Mouse (Mus musculus) lung, postnatal 10 days (tissue): ENCODE results near the gene Hivep3.

Experiments
- DNase-seq: peaks from one replicate; pipeline ENCODE4 v3.0.0; 2021

Gene Hivep3

DNA sequence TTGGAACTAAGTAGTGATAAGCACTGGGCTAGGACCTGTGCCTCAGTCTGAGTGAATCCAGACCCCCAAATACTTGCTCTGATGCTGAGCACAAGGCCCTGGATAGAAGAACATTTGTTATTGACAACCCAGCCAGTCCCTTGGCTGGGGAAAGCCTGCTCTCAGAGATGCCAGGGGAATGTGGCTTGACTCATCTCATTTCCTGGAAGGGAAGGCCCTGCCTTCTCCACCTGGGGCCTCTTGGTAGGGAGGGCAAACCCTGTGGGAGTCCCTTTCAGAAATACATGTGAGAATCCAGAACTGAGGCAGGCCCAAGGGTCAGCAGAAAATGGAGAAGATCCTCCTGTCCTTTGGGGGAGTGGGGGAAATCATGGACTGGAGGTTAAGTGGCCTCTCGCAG, 294.1 kb downstream of the Hivep3 start:
- no peak for DNase-seq

GRCm38 (mm10) chr4:120029937-120030336, 296.4 kb downstream of the Hivep3 start:
- no peak for DNase-seq

DNA sequence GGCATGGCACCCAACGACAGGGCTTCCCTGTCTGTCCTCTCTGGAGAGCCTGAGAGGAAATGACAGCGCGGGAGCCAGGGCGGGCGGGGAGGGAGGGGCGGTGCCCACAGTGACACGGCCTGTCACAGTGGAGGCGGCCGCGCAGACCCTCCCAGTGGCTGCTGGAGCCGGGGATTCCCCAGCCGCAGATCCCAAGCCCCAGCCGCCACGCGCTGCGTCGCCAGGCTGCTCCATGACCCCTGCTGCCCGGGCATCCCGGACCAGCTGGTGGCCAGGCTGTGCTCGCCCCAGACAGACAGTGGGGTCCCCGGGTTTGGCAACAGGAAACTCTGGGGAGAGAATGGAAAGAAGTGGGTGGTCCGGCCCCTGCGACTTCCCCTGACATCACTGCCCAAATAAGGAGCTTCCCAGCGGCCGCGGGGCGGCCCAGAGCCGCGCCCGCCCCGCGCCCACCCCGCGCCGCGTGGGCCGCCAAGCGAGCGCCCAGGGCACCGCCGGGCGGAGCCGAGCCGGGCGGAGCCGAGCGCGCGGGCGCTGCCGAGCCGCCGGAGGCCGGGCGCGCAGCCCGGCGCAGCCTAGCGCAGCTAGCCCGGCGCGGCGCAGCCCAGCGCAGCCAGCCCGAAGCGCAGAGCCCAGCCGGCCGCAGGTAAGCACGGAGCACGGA, 298.9 kb downstream of the Hivep3 start:
- DNase-seq, result peak; percentile 79

DNA sequence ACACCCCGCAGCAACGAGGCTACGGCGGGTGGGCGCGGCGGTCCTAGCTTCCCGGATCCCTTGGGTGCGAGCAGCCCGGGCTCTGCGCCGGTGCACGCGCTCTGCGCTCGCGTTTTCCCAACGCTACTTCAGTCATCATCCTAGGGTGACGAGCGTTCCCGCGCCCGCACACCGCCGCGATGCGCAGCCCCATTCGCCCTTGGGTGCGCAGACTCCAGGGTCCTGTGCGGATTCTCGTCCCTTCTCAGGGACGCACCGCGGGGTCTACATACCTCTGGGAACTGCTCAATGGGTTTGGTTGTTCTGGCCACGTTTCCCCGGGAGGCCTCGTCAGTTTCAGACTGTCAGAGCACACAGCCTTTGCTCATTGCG, 299.4 kb downstream of the Hivep3 start:
- DNase-seq, result no peak

DNA sequence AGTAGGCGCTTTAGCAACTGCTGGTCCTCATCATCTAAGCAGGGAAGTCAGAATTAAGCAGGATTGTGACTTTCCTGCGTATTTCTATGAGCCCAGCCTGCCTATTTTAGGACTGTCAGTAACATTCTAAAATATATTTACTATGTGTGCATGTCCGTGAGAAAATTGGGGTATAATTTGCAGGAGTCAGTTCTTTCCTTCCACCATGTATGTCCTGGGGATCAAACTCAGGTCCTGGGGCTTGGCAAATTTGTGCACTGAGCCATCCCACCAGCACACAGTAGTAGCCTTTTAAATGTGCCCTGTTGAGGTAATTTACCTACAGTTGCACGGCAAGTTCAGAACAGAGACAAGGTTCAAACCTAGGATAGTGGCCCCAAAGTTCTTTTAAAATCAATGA, 302.7 kb downstream of the Hivep3 start:
- no peak for DNase-seq

DNA sequence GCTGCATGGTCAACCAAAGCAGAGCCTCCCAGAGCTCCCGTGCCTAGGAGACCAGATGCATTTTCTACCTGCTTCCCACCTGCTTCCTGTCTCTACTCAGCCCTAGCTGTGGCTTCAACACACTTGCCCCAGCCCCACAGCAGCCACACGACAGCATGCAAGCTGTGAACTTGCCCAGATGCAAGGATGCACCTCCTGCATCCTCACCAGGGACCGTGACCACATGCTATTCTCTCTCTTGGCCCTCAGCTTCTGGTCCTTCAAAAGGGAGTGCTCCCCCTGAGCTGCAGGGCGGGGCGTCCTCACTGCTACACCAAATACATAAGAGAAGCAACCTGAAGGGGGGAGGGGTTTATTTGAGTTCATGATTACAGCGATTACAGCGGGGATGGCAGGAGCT, 303.4 kb downstream of the Hivep3 start:
- no peak for DNase-seq

- DNase-seq, result no peak
Measured at GRCm38 (mm10) chr4:120041520-120041919, 307.9 kb downstream of the Hivep3 start.

GRCm38 (mm10) chr4:120042480-120042879, 308.9 kb downstream of the Hivep3 start:
- DNase-seq, result no peak

GRCm38 (mm10) chr4:120044612-120045011, 311.0 kb downstream of the Hivep3 start:
- DNase-seq, result no peak

- DNase-seq, result no peak
Measured at GRCm38 (mm10) chr4:120045131-120045537, 311.6 kb downstream of the Hivep3 start.

- no peak for DNase-seq
Measured at GRCm38 (mm10) chr4:120045871-120046270, 312.3 kb downstream of the Hivep3 start.

- no peak for DNase-seq
Measured at GRCm38 (mm10) chr4:120047060-120047459, 313.5 kb downstream of the Hivep3 start.

DNA sequence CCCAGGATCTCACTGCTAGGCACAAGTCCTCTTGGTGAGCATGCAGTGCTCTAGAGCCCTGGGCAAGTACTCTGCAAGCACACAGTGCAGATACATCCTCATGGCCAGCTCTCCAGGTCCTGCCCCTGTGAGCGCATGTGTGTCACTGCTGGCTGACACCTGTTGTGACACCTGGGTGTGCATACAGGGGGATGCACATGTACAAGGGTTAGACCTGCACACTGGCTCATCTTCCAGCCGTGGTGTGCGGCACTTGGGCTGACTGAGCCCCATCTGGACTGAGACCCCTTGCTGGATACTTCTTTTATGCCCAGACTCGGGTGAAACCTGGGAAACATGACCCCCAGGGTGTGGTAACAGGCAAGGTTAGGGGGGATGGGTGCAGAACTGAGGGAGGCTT, 314.7 kb downstream of the Hivep3 start:
- no peak for DNase-seq

- no peak for DNase-seq
Measured at GRCm38 (mm10) chr4:120049857-120050256, 316.3 kb downstream of the Hivep3 start.

- no peak for DNase-seq
Measured at GRCm38 (mm10) chr4:120052481-120052880, 318.9 kb downstream of the Hivep3 start.

DNA sequence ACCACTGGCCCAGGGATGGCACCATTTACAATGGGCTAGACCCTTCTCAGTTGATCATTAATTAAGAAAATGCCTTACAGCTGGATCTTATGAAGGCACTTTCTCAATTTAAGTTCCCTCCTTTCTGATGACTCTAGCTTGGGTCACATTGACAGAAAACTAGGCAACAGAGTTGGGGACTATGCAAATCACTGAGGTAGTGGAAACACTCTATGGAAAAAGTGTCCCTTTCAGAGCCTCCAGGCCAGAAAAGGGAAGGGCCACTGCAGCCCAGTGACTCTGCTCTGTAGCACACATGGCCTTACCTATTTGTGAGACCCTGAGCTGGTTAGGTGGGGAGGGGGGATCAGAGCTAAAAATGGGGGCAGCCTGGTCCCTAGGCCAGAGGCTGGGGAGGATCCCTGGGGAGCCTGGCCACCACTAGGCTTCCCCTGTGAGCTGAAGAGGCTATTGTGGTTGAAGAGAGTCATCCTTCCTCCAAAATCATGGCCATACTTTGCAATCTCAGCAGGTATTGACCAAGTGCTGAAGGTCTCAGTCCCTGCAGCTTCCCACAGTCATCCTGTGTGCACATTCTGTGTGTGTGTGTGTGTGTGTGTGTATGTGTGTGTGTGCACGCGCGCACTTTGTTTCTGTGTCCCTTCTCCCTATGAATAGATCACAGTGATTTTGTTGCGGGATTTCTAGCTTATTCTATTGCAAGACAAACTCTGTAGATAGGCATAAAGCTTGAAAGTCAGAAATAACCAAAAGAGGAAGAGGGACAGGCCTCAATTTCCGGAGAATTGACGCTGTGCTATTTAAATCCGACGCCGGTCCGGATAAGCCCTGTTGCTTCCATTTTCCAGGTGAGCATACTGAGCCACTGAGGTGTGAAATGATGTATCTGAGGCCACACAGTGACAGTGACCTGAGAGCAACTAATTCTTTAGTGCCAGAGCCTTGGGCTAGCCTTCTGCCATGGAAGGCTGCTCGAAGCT, 319.7 kb downstream of the Hivep3 start:
- DNase-seq, result no peak

- DNase-seq, result peak; percentile 29
Measured at GRCm38 (mm10) chr4:120054145-120054544, 320.6 kb downstream of the Hivep3 start.

DNA sequence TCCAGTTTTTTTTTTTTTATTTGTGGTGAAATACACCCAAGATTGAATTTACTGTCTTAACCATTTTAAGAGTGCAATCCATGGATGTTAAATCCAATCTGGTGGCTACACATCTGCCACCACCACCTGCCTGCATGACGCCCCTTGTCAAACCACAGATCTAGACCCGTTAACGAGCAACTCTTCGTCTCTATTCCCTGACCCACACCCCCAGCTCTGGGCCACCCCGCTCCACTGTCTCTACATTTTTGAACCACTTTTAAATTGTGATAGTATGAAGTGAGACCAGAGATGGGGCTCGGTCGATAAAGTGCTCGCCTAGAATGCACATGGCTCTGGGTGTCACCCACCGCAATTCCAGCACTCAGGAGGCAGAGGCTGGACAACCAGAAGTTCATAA, 322.9 kb downstream of the Hivep3 start:
- no peak for DNase-seq

DNA sequence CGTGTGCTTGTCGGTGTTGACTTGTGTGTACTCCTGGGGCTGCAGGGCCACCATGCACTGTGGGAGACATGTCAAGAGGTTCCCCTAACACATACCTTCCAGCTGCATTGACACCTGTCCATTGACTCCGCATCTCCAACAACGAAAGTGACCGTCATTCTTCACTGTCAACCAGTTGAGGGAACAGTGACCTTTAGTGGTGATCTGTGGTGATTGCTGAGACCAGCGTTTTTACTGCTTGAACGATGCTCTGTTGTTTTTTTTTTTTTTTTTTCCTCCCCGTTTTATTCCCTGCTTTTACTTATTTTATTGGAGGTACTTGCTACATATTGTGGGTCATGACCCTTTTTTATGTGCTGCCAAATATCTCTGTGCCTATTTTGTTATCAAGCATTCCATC, 323.9 kb downstream of the Hivep3 start:
- DNase-seq, result no peak

DNA sequence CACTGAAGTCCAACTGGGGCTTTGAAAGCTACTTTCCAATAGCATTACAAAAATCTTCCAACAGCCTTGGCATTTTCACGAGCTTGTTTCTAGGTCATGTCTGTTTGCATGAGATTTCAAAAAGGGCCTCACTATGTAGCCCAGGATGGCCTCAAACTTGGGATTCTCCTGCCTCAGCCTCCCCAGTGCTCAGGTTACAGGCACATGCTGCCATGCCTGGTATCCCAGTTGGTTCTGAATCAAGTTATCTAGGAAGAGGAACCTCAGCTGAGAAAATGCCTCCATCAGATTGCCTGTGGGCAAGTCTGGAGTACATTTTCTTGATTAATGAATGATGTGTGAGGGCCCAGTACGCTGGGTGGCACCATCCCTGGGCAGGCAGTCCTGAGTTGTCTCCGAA, 324.6 kb downstream of the Hivep3 start:
- no peak for DNase-seq

- DNase-seq, result peak; percentile 34
Measured at GRCm38 (mm10) chr4:120058794-120059193, 325.2 kb downstream of the Hivep3 start.

- DNase-seq, result no peak
Measured at GRCm38 (mm10) chr4:120061727-120062126, 328.1 kb downstream of the Hivep3 start.

DNA sequence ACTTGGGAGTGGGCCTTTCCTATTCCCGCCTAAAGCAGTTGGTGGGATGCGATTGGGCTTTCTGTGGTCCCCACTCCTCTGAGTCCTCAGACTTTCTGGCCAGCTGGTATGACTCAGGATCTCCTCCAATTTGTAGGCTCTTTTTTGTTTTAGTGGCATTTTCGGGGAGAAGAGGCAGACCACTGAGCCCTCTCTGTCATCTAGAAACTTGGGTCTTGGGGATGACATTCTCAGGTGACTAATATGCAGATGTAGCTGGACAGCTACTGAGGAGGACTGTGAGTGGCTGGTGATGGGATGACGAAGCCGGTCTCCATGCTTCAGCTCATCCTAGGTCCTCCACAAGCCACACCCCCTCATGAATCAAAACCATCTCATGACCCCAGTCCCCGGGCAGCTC, 328.6 kb downstream of the Hivep3 start:
- no peak for DNase-seq

- no peak for DNase-seq
Measured at GRCm38 (mm10) chr4:120062754-120063153, 329.2 kb downstream of the Hivep3 start.
